Mouse (Mus musculus) urinary bladder, adult 2 months (tissue): ENCODE results near the gene Slc23a2. TPM values are rescaled to one million over a fixed set of nuclear protein-coding genes. Genes with fewer than 3 reads are reported as not detected.

ENCODE experiments used
- DNase-seq: peaks from one replicate; pipeline ENCODE4 v3.0.0; 2022; ENCODE audit warnings: low spot score
- polyA plus RNA-seq: library from polyadenylated mRNA; depleted of rRNA; stranded (reverse); fragments of >200 nt; gene quantifications from 2 replicates; pipeline ENCODE4 v1.2.3, GENCODE M21; 2012

Slc23a2 gene
- polyA plus RNA-seq, 1 experiment = 36.3 TPM

GRCm38 (mm10) chr2:132135876-132136637 is 8.9 kb downstream of the Slc23a2 start:
- DNase-seq = no peak

- DNase-seq = no peak
These were observed 10.2 kb downstream of the Slc23a2 start for GRCm38 (mm10) chr2:132134758-132135157.

- no peak for DNase-seq
These were observed 11.5 kb downstream of the Slc23a2 start for GRCm38 (mm10) chr2:132133436-132133835.

- DNase-seq = peak; percentile 57
These were observed 13.6 kb downstream of the Slc23a2 start for GRCm38 (mm10) chr2:132131266-132131665.

- DNase-seq = no peak
These were observed 14.9 kb downstream of the Slc23a2 start for GRCm38 (mm10) chr2:132129980-132130379.

- no peak for DNase-seq
These were observed 15.7 kb downstream of the Slc23a2 start for GRCm38 (mm10) chr2:132129247-132129646.

- no peak for DNase-seq
These were observed 17.0 kb downstream of the Slc23a2 start for GRCm38 (mm10) chr2:132127904-132128303.

- no peak for DNase-seq
These were observed 18.6 kb downstream of the Slc23a2 start for GRCm38 (mm10) chr2:132126292-132126691.

- no peak for DNase-seq
These were observed 21.8 kb downstream of the Slc23a2 start for GRCm38 (mm10) chr2:132123063-132123462.

GRCm38 (mm10) chr2:132121050-132121449 is 23.9 kb downstream of the Slc23a2 start:
- DNase-seq = no peak

- DNase-seq = no peak
These were observed 26.3 kb downstream of the Slc23a2 start for GRCm38 (mm10) chr2:132118646-132119045.

GRCm38 (mm10) chr2:132115936-132116335 is 29.0 kb downstream of the Slc23a2 start:
- no peak for DNase-seq

GRCm38 (mm10) chr2:132115344-132115743 is 29.6 kb downstream of the Slc23a2 start:
- no peak for DNase-seq

- no peak for DNase-seq
These were observed 30.7 kb downstream of the Slc23a2 start for GRCm38 (mm10) chr2:132113962-132114759.

GRCm38 (mm10) chr2:132112319-132112718 is 32.6 kb downstream of the Slc23a2 start:
- DNase-seq = no peak

- no peak for DNase-seq
These were observed 33.0 kb downstream of the Slc23a2 start for GRCm38 (mm10) chr2:132111905-132112304.

GRCm38 (mm10) chr2:132111266-132111665 is 33.6 kb downstream of the Slc23a2 start:
- DNase-seq = no peak

- no peak for DNase-seq
These were observed 34.2 kb downstream of the Slc23a2 start for GRCm38 (mm10) chr2:132110702-132111101.

GRCm38 (mm10) chr2:132108988-132109387 is 35.9 kb downstream of the Slc23a2 start:
- no peak for DNase-seq

GRCm38 (mm10) chr2:132107611-132108010 is 37.3 kb downstream of the Slc23a2 start:
- DNase-seq = no peak

- no peak for DNase-seq
These were observed 38.8 kb downstream of the Slc23a2 start for GRCm38 (mm10) chr2:132106069-132106468.

GRCm38 (mm10) chr2:132103265-132103664 is 41.6 kb downstream of the Slc23a2 start:
- DNase-seq = no peak
